Mouse (Mus musculus): ENCODE results near the gene Lrp3. TPM values are rescaled to one million over a fixed set of nuclear protein-coding genes. Genes with fewer than 3 reads are reported as not detected.

The Lrp3 gene
- total RNA-seq, 2 experiments from 2014 or later, result 7.5 to 8.6 TPM

DNA sequence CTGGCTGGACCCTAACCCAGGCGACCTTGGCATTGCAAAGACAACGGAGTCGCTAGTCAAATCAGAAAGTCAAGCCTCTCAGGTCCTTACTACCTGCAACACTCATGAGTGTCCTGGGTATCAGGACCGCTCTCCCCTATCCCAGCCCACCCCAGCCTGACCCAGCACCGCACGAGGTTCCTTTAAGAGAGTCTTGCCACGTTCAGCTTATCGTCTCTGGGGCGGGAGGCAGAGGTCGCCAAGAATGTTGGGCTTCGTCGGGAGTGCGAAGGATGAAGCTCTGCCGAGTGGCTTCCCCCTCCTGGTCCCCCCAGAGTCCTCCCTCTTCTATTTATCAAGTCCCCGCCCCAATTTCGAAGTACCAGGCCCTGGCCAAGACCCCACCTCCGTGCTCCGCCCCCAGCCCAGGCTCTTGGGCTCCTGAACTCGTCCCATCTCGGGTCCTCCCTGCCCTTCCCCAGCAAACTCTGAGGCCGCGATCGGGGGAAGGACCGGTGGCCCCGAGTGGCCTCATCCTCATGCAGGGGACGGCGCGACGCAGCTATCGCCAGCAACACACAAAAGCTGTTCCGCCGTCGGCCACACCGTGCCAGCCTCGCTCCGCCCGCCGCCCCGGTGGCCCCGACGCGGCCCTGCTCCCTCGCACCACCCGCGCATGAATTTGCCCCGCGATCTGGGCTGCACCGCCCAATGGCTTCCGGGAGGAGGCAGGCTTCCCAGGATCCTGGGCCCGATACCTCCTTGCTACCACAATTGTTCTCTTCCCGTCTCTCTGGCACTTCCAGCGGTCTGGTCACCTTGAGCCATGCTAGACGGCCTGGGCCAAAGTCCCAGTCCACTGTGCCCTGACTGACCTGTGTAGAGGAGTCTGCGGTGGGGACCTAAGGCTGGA is 30.2 kb downstream of the Lrp3 start:
- H3K27ac ChIP-seq, result no peak overlapping the region
- peak; percentile 45 for TF ChIP-seq CTCF (IDR thresholded peaks at IDR 0.05)
- intact Hi-C loops (cut with DNase I), result loop anchor here (5.0 kb wide), 1 partner anchor 72 kb away; no protein-coding TSS in a partner anchor
- peak; percentile 33 for DNase-seq
- peak overlapping the region; percentile 63 for H3K4me3 ChIP-seq

GRCm38 (mm10) chr7:35176412-35177381 is 38.6 kb downstream of the Lrp3 start:
- TF ChIP-seq CTCF (IDR thresholded peaks at IDR 0.05), result peak; percentile 62
- intact Hi-C loops (cut with DNase I), result loop anchor here (10.0 kb wide), 1 partner anchor 322 kb away; no protein-coding TSS in a partner anchor
- DNase-seq, result peak; percentile 36
- Histone ChIP-seq H3K4me3 (no peak overlapping the region), H3K27ac (no peak overlapping the region)

DNA sequence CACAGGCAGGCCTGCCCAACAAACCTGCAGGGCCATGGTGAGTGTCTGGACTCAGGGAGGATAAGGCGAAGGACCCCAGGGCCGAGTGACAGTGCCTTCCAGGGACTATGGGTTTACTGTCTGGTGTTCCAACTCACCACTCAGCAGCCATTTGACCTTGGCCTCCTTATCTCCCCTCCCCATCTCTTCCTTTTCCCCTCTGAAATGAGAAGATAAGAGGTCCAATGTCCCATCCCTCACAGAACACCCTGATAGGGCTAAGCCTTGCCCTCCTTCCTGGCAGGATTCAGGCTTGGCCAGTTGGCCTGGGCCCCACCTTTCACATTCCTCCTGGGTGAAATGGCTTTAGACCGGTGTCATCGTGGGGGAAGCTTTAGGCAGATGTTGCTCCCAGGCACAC is 39.8 kb downstream of the Lrp3 start:
- intact Hi-C loops (cut with DNase I), result loop anchor here (10.0 kb wide), 1 partner anchor 321 kb away; no protein-coding TSS in a partner anchor
- TF ChIP-seq CTCF (IDR thresholded peaks at IDR 0.05), result no peak
- no peak for DNase-seq
- Histone ChIP-seq H3K27ac (no peak overlapping the region), H3K4me3 (no peak overlapping the region)

DNA sequence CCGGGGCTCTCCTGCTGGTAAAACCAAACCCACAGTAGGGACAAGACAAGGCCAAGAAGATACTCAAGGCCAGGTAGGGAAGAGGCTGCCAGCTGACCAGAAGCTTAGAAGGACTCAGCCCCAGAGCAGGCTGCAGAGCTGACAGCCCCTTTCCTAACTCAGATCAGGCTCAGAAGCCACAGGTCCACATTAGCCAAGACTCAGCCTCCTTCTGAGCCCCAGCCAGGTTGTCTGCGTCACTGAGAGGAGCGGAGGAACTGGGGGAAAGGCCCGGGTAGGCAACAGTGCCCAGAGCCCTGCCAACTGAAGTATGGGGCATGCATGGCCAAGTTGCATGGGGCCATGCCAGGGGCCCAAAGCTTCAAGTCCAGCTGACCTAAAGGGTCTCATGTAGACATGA is 42.8 kb downstream of the Lrp3 start:
- TF ChIP-seq CTCF (IDR thresholded peaks at IDR 0.05), result no peak
- no peak overlapping the region for H3K4me3 ChIP-seq
- intact Hi-C loops (cut with DNase I), result loop anchor here (1.0 to 10.0 kb wide), 5 partner anchors 53 to 495 kb away; partner anchors contain the start of gene Cebpa
- peak; percentile 35 for DNase-seq
- no peak overlapping the region for H3K27ac ChIP-seq

- TF ChIP-seq CTCF (IDR thresholded peaks at IDR 0.05), result no peak; the same call in none of the 2 replicates
- intact Hi-C loops (cut with DNase I), result loop anchor here (1.0 to 10.0 kb wide), 5 partner anchors 53 to 495 kb away; partner anchors contain the start of gene Cebpa
- DNase-seq, result peak; percentile 81
- H3K4me3 ChIP-seq, result no peak overlapping the region
- no peak overlapping the region for H3K27ac ChIP-seq
Observed at GRCm38 (mm10) chr7:35171867-35172382, 43.4 kb downstream of the Lrp3 start.

GRCm38 (mm10) chr7:35169341-35169740 is 46.0 kb downstream of the Lrp3 start:
- peak; percentile 91 for DNase-seq
- peak; percentile 96 for TF ChIP-seq CTCF (IDR thresholded peaks at IDR 0.05)
- no peak overlapping the region for H3K27ac ChIP-seq
- intact Hi-C loops (cut with DNase I), result loop anchor here (1.0 kb wide), 1 partner anchor 51 kb away; no protein-coding TSS in a partner anchor
- H3K4me3 ChIP-seq, result no peak overlapping the region

DNA sequence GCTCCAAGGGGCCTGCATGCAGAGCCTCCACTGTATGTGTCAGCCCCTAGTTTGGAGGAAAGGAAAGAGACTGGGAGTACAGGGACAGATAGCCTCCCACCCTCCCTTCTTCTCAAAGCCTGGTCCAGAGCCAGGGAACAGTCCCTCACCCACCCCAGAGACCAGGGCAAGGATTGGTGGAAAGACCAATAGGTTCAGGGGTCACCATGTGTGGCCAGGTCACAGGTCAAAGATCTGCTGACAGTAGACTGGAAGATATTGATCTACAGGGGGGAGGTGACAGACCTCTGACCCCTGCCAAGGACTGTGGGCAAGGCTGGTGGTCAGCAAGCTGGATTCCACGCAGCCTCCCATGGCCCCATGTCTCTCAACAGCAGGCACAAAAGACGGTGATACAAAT is 47.4 kb downstream of the Lrp3 start:
- no peak for DNase-seq
- TF ChIP-seq CTCF (IDR thresholded peaks at IDR 0.05), result no peak
- intact Hi-C loops (cut with DNase I), result no loop called here
- Histone ChIP-seq H3K27ac (no peak overlapping the region), H3K4me3 (no peak overlapping the region)

DNA sequence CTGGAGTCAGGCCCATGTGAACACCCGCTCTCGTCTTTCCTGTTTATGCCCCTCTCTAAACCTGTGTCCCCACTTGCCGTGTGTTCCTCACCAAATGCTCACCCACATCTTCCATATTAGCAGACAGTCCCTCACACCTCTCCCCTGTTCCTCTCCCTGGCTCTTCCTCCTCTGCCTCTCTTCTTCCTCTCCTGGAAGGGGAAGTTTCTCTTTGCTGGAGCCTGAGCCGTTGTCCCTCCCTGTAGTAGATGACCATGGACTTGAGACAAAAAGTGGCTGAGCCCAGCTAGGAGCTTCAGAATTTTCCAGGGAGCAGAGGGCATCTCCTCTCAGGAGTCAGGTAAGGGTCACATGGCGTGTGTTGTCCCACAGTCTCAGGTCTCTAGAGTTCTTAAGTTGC is 48.3 kb downstream of the Lrp3 start:
- DNase-seq, result no peak
- intact Hi-C loops (cut with DNase I), result no loop called here
- Histone ChIP-seq H3K27ac (no peak overlapping the region), H3K4me3 (no peak overlapping the region)
- no peak for TF ChIP-seq CTCF (IDR thresholded peaks at IDR 0.05)

- no peak for DNase-seq
- H3K27ac ChIP-seq, result no peak overlapping the region
- no peak for TF ChIP-seq CTCF (IDR thresholded peaks at IDR 0.05)
- intact Hi-C loops (cut with DNase I), result no loop called here
- H3K4me3 ChIP-seq, result no peak overlapping the region
Observed at GRCm38 (mm10) chr7:35164131-35164530, 51.2 kb downstream of the Lrp3 start.

- DNase-seq, result peak; percentile 48
- Histone ChIP-seq H3K27ac (no peak overlapping the region), H3K4me3 (no peak overlapping the region)
- intact Hi-C loops (cut with DNase I), result no loop called here
- TF ChIP-seq CTCF (IDR thresholded peaks at IDR 0.05), result no peak
Observed at GRCm38 (mm10) chr7:35163600-35163999, 51.7 kb downstream of the Lrp3 start.

DNA sequence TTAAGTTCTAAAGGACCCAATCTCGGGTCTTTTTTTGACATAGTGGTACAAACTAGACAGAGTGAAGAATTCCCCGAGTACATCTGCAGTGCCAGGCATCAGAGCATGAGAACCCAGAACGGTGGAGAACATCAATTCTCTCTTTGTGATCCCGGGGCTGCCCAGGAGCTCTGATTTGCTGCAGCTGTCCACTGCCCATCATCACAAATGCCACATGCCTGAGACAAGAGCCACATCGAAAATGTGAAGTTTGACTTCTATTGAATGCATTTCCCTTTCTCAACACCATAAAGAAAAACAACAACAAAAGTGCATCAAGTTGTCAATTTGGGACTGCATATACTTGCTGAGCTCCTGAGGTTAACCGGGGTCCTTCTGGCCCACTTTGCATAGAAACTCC is 52.9 kb downstream of the Lrp3 start:
- Histone ChIP-seq H3K4me3 (no peak overlapping the region), H3K27ac (no peak overlapping the region)
- no peak for TF ChIP-seq CTCF (IDR thresholded peaks at IDR 0.05)
- DNase-seq, result no peak
- intact Hi-C loops (cut with DNase I), result no loop called here

- no peak overlapping the region for H3K4me3 ChIP-seq
- no peak for DNase-seq
- no peak for TF ChIP-seq CTCF (IDR thresholded peaks at IDR 0.05)
- intact Hi-C loops (cut with DNase I), result no loop called here
- H3K27ac ChIP-seq, result no peak overlapping the region
Observed at GRCm38 (mm10) chr7:35157512-35157911, 57.8 kb downstream of the Lrp3 start.

All from gastrocnemius, adult 2 months (tissue).